Mouse (Mus musculus): ENCODE data around the gene Osbpl11. TPM values are rescaled to one million over a fixed set of nuclear protein-coding genes. Genes with fewer than 3 reads are reported as not detected.

The Osbpl11 gene
- polyA plus RNA-seq, 1 experiment from 2014 or later, result 20.6 TPM

DNA sequence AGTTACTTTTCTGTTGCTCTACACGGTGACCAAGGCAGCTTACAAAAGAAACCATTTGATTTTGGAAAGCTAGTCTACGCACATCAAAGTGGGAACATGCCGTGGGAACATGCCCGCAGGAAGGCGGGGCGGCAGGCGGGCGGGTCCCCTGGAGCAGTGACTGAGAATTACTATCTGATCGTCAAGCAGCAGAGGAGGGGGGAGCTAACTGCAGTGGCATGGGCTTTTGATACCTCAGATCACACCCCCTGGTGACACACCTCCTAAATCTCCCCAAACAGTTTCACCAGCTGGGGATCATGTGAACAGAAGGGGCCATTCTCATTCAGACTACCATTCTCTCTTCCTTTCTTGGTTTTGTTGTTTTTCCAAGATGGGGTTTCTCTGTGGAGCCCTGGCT is 103.7 kb downstream of the Osbpl11 start:
- Histone ChIP-seq H3K27ac (replicated peaks) (no peak overlapping the region), H3K9me3 (no peaks in the 10 kb centered on the region), H3K4me2 (no peak overlapping the region), H3K4me3 (no peak overlapping the region), H3K9ac (no peak overlapping the region), H3K27me3 (no peaks in the 10 kb centered on the region), H3K36me3 (peaks cover 79% of the 10 kb centered on the region), H3K4me1 (replicated peaks) (no peaks in the 10 kb centered on the region)
- no peak for ATAC-seq (ENCODE audit: low FRiP score, low read depth)
- WGBS, result 84% methylated on average over 9 of the region's 9 CpGs

- ATAC-seq (ENCODE audit: low FRiP score, low read depth), result no peak
- no peaks in the 10 kb centered on the region for H3K9me3 ChIP-seq
- no peak overlapping the region for H3K4me3 ChIP-seq
- H3K36me3 ChIP-seq, result peaks cover 81% of the 10 kb centered on the region
- no peak overlapping the region for H3K4me2 ChIP-seq
- H3K4me1 ChIP-seq (replicated peaks), result no peaks in the 10 kb centered on the region
- no peak overlapping the region for H3K27ac ChIP-seq (replicated peaks)
- no peak overlapping the region for H3K9ac ChIP-seq
- H3K27me3 ChIP-seq, result no peaks in the 10 kb centered on the region
- 79% methylated on average over 7 of the region's 7 CpGs for whole genome bisulfite sequencing
Observed at GRCm38 (mm10) chr16:33289981-33290380, 105.1 kb downstream of the Osbpl11 start.

DNA sequence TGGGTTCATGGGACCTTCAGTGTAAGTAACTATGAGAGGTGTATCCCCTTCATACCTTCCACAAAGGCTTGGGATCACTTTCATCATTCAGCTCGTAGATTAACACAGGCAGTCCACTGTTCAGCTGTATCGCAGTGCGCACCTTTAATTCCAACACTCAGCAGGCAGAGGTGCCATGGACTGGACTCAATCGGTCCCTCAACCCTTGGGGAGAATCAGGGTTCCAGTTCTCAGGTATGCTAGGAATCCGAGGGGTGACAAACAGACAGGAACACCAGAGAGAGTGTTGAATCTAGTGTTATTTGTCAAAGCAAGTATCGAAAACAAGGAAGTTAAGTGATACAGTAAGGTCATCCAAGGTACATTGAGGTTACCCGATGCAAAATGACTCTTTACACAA is 107.4 kb downstream of the Osbpl11 start:
- WGBS, result 99% methylated on average over 7 of the region's 7 CpGs
- ATAC-seq (ENCODE audit: low FRiP score, low read depth), result no peak
- Histone ChIP-seq H3K27ac (replicated peaks) (no peak overlapping the region), H3K9me3 (no peaks in the 10 kb centered on the region), H3K27me3 (no peaks in the 10 kb centered on the region), H3K36me3 (peaks cover 89% of the 10 kb centered on the region), H3K4me3 (no peak overlapping the region), H3K9ac (no peak overlapping the region), H3K4me1 (replicated peaks) (no peaks in the 10 kb centered on the region), H3K4me2 (no peak overlapping the region)

Other genes with a start within 250 kb of the Osbpl11 start
- gene Iqcg, start 128.9 kb upstream of the Osbpl11 start, polyA plus RNA-seq (2015; fragmentation: Nextera tagmentation; extraction: Ambion mirVana), result 6.0 and 6.5 TPM in 2 replicates
- 425 and 508 TPM in 2 replicates for gene Rpl35a, start 128.6 kb upstream of the Osbpl11 start, polyA plus RNA-seq (2015; fragmentation: Nextera tagmentation; extraction: Ambion mirVana)
- gene Lmln, start 122.5 kb upstream of the Osbpl11 start, polyA plus RNA-seq (2015; fragmentation: Nextera tagmentation; extraction: Ambion mirVana), result 4.4 and 4.6 TPM in 2 replicates
- 82.7 and 84.4 TPM in 2 replicates for gene Snx4, start 66.4 kb downstream of the Osbpl11 start, polyA plus RNA-seq (2015; fragmentation: Nextera tagmentation; extraction: Ambion mirVana)
- 49.2 and 49.3 TPM in 2 replicates for gene Zfp148, start 195.8 kb downstream of the Osbpl11 start, polyA plus RNA-seq (2015; fragmentation: Nextera tagmentation; extraction: Ambion mirVana)